Mouse (Mus musculus) limb, embryonic 15.5 days (tissue): ENCODE measurements around the gene Psmd13. TPM values are rescaled to one million over a fixed set of nuclear protein-coding genes. Genes with fewer than 3 reads are reported as not detected.

Experiments used
- ATAC-seq: fragments of 200-750 bp; cut with Nextera tagmentation; 2 replicates; pipeline ENCODE4 v1.8.0; 2017; ENCODE audit warnings: low read depth, moderate TSS enrichment; ENCODE audit not compliant: insufficient number of reproducible peaks, low FRiP score, low TSS enrichment
- H3K27ac ChIP-seq: fragments of 300-500 bp; sonication (generic); 2 replicates; pipeline ENCODE4 v1.5.1; 2015; ENCODE audit warnings: moderate library complexity, mild to moderate bottlenecking, inconsistent platforms
- H3K27me3 ChIP-seq: fragments of 300-500 bp; sonication (generic); 2 replicates; pipeline ENCODE4 v1.6.1; 2015; ENCODE audit warnings: inconsistent platforms
- H3K36me3 ChIP-seq: fragments of 300-500 bp; sonication (generic); 2 replicates; pipeline ENCODE4 v1.6.1; 2015; ENCODE audit warnings: inconsistent platforms
- H3K4me1 ChIP-seq: fragments of 300-500 bp; sonication (generic); 2 replicates; pipeline ENCODE4 v1.6.1; 2015; ENCODE audit warnings: inconsistent platforms
- H3K4me2 ChIP-seq: fragments of 300-500 bp; sonication (generic); 2 replicates; pipeline ENCODE4 v1.6.1; 2015; ENCODE audit warnings: mild to moderate bottlenecking, inconsistent platforms
- H3K4me3 ChIP-seq: fragments of 300-500 bp; sonication (generic); 2 replicates; pipeline ENCODE4 v1.5.1; 2015; ENCODE audit warnings: mild to moderate bottlenecking, inconsistent platforms
- H3K9ac ChIP-seq: fragments of 300-500 bp; sonication (generic); 2 replicates; pipeline ENCODE4 v1.6.1; 2015; ENCODE audit warnings: inconsistent platforms
- H3K9me3 ChIP-seq: fragments of 300-500 bp; sonication (generic); 2 replicates; pipeline ENCODE4 v1.6.1; 2016; ENCODE audit warnings: inconsistent platforms
- WGBS: fragments of 180-500 bp; shearing (Covaris S2); methylation state at CpG from one replicate; pipeline ENCODE4 v1.1.7; 2015; 5-methylcytosine and 5-hydroxymethylcytosine counted together
- polyA plus RNA-seq: library from polyadenylated mRNA; unstranded; fragments of >200 nt; fragmentation: Nextera tagmentation; extraction: Ambion mirVana; gene quantifications from 2 replicates; pipeline ENCODE4 v1.2.1, GENCODE M21; 2015

The Psmd13 gene
- polyA plus RNA-seq, 1 experiment from 2014 or later: 201 TPM

DNA sequence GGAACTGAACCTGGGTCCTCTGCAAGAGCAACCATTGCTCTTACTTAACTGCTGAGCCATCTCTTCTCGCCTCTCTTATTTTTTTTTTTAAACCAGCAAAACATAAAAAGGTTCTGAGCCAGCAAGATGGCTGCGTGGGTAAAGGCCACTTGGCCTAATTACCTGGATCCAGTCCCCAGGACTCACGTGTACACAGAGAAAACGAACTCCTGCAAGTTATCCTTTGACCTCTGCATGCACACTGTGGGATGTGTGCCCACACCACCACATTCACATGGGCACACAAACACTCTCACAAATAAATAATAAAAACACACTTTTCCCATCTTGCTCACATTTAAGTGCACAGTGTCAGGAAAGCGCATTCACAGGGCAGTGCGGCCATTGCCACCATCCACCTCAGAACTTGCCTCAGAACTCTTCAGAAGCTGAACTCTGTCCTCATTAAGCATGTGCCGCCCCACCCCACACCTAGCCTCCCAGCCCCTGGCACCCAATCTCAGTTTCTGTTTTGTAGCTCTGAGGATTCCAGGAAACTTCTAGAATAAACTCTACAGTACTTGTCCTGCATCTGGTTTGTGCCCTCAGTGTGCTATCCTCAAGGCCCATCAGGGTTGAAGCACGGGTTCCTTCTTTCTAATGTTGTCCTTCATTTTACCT lies 32.4 kb downstream of the Psmd13 start:
- Histone ChIP-seq H3K27me3 (peaks cover under 1% of the 10 kb centered on the region), H3K36me3 (no peaks in the 10 kb centered on the region), H3K4me3 (no peak overlapping the region), H3K27ac (no peak overlapping the region), H3K9me3 (no peaks in the 10 kb centered on the region), H3K4me1 (peaks cover under 1% of the 10 kb centered on the region; the same call in 1 of the 2 replicates), H3K9ac (no peak overlapping the region), H3K4me2 (no peak overlapping the region)
- no peak for ATAC-seq
- 77% methylated on average over 8 of the region's 8 CpGs for WGBS

DNA sequence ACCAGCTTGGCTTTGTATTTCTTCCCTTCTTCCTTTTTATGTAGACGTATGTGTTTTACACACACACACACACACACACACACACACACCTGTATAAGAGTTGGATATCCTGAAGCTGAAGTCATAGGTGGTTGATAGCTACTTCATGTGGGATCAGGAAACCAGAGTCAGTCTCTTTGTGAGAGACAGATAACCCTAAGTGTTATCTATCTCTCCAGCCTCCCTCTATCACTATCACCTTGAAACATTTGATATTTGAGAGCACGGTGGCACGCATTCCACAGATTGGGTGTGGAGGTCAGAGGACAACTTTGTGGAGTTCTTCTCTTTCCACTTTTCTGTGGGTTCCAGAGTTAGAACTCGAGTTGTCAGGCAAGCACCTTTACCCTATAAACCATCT lies 38.1 kb downstream of the Psmd13 start:
- H3K27me3 ChIP-seq: peaks cover 58% of the 10 kb centered on the region
- H3K4me3 ChIP-seq: no peak overlapping the region
- 69% methylated on average over 4 of the region's 4 CpGs for WGBS
- H3K36me3 ChIP-seq: no peaks in the 10 kb centered on the region
- no peaks in the 10 kb centered on the region for H3K9me3 ChIP-seq
- ATAC-seq: no peak
- H3K27ac ChIP-seq: no peak overlapping the region
- peaks cover 15% of the 10 kb centered on the region for H3K4me1 ChIP-seq
- no peak overlapping the region for H3K4me2 ChIP-seq
- no peak overlapping the region for H3K9ac ChIP-seq

DNA sequence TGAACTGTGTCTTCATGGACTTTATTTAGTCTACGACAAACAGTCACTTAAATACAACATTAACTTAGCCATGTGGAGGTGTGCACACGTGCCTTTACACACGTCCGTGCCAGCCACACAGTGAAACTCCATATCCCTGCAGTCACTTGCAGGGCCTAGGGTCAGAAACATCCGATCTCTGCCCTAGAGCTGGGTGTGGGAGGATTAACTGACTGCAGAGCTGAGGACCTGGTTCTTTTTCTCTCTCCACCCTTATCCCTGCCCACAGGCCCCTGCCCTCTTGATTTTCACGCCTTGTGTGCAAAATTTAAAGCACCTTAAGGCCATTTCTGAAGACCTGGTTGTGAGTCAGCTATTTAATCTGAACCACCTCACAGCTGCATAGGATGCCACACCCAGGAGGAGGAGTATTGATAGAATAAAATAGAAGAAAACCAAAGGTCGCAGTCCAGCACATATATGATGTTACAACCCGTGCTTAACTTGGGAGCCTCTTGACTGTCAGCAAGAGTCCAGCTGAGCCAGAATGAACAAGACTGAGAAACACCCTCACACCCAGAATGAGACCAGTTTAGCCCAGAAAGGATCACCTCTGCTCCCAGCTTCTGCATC lies 38.8 kb downstream of the Psmd13 start, which contains the start of gene Nlrp6:
Gene Nlrp6, plus strand, starts transcription at position 485 of the 612 bp plus-strand sequence.
- H3K9ac ChIP-seq: no peak within 1 kb of the TSS
- 69% methylated on average over 8 of the region's 8 CpGs for WGBS
- H3K36me3 ChIP-seq: no peaks in the 10 kb centered on the region
- no peak within 1 kb of the TSS for H3K4me3 ChIP-seq
- no peak within 1 kb of the TSS for H3K4me2 ChIP-seq
- ATAC-seq: no peak
- H3K9me3 ChIP-seq: no peaks in the 10 kb centered on the region
- H3K4me1 ChIP-seq: peaks cover 15% of the 10 kb centered on the region
- H3K27me3 ChIP-seq: peaks cover 64% of the 10 kb centered on the region
- no peak within 1 kb of the TSS for H3K27ac ChIP-seq

DNA sequence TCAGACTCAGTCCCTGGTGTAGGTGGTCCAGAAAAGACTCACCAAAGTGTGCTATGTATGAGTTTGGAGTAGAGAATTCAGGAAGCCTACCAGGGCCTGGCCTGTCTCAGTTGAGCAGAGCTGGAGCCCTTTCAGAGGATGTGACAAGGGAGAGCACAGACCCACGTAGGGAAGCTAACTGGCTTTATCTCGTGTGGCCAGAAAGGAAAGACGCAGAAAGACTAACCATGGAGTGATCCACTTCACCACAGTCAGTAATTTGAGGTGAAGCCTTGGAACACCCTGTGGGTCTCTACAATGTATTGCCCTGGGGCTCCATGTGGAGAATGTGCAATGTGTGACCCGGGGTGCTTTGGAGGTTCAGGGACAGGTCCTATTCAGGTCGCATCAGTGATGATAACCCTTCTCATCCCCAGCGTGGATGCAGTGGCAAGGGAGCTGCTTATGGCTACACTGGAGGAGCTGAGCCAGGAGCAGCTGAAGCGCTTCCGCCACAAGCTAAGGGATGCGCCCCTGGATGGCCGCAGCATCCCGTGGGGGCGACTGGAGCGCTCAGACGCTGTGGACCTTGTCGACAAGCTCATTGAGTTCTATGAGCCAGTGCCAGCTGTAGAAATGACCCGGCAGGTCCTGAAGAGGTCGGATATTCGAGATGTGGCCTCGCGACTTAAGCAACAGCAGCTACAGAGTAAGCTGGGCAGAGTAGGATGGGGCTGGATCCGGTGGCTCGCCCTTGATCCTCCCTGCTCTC lies 39.6 kb downstream of the Psmd13 start:
- no peak for ATAC-seq
- Histone ChIP-seq H3K4me2 (no peak overlapping the region), H3K27ac (no peak overlapping the region), H3K36me3 (no peaks in the 10 kb centered on the region), H3K9ac (no peak overlapping the region), H3K27me3 (peaks cover 65% of the 10 kb centered on the region), H3K4me3 (no peak overlapping the region), H3K4me1 (peaks cover 15% of the 10 kb centered on the region), H3K9me3 (no peaks in the 10 kb centered on the region)
- 27% methylated on average over 22 of the region's 22 CpGs for WGBS

DNA sequence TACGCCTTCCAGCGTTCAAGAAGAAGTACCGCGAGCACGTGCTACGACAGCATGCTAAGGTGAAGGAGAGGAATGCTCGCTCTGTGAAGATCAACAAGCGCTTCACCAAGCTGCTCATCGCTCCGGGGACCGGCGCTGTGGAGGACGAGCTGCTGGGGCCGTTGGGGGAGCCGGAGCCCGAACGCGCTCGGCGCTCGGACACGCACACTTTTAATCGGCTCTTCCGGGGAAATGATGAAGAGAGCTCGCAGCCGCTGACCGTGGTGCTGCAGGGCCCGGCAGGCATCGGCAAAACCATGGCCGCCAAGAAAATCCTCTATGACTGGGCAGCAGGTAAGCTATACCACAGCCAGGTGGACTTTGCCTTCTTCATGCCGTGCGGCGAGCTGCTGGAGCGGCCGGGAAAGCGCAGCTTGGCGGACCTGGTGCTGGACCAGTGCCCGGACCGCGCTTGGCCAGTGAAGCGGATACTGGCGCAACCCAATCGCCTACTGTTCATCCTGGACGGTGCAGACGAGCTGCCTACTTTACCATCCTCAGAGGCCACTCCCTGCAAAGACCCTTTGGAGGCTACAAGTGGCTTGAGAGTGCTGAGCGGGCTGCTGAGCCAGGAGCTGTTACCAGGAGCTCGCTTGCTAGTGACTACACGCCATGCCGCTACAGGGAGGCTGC lies 40.8 kb downstream of the Psmd13 start:
- Histone ChIP-seq H3K9ac (no peak overlapping the region), H3K4me3 (peak overlapping the region; percentile 35), H3K27me3 (peaks cover 65% of the 10 kb centered on the region), H3K4me1 (peaks cover 15% of the 10 kb centered on the region), H3K27ac (no peak overlapping the region), H3K36me3 (no peaks in the 10 kb centered on the region), H3K9me3 (no peaks in the 10 kb centered on the region), H3K4me2 (peak overlapping the region; percentile 72)
- ATAC-seq: no peak
- under 1% methylated on average over 49 of the region's 49 CpGs for WGBS

DNA sequence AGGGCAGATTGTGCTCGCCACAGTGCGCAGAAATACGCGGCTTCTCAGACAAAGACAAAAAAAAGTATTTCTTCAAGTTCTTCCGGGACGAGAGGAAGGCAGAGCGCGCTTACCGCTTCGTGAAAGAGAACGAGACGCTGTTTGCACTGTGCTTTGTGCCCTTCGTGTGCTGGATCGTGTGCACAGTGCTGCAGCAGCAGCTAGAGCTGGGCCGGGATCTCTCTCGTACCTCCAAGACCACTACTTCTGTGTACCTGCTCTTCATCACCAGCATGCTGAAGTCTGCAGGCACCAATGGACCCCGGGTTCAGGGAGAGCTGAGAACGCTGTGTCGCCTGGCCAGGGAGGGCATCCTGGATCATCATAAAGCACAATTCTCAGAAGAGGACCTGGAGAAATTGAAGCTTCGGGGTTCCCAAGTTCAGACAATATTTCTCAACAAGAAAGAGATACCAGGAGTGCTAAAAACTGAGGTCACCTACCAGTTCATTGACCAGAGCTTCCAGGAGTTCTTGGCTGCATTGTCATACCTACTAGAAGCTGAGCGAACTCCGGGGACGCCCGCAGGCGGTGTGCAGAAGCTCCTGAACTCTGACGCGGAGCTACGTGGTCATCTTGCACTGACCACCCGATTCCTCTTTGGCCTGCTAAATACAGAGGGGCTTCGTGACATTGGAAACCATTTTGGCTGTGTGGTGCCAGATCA lies 41.5 kb downstream of the Psmd13 start:
- no peak overlapping the region for H3K9ac ChIP-seq
- peak overlapping the region; percentile 35 for H3K4me3 ChIP-seq
- H3K27ac ChIP-seq: no peak overlapping the region
- no peak for ATAC-seq
- no peaks in the 10 kb centered on the region for H3K36me3 ChIP-seq
- H3K9me3 ChIP-seq: no peaks in the 10 kb centered on the region
- peak overlapping the region; percentile 72 for H3K4me2 ChIP-seq
- WGBS: 23% methylated on average over 30 of the region's 30 CpGs
- H3K27me3 ChIP-seq: peaks cover 65% of the 10 kb centered on the region
- peaks cover 15% of the 10 kb centered on the region for H3K4me1 ChIP-seq

DNA sequence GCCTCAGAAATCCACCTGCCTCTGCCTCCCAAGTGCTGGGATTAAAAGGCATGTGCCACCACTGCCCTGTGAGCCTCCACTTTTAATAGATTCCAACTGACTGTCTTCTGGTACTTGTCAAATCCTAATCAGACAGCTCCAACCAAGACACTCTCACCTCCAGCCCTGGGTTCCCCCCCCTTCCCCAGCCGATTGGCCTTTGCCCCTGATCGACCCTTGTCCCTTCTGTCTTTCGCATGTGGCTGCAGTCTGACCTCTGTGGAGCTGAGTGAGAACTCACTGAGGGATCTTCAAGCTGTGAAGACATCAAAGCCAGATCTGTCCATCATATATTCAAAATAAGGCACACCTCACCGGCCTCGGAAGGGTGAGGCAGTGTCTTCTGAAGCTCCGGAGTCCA lies 45.4 kb downstream of the Psmd13 start:
- Histone ChIP-seq H3K9me3 (no peaks in the 10 kb centered on the region), H3K27ac (no peak overlapping the region), H3K27me3 (peaks cover 34% of the 10 kb centered on the region), H3K4me2 (no peak overlapping the region), H3K4me3 (no peak overlapping the region), H3K9ac (no peak overlapping the region), H3K36me3 (no peaks in the 10 kb centered on the region), H3K4me1 (peaks cover 12% of the 10 kb centered on the region)
- WGBS: 87% methylated on average over 6 of the region's 6 CpGs
- no peak for ATAC-seq

DNA sequence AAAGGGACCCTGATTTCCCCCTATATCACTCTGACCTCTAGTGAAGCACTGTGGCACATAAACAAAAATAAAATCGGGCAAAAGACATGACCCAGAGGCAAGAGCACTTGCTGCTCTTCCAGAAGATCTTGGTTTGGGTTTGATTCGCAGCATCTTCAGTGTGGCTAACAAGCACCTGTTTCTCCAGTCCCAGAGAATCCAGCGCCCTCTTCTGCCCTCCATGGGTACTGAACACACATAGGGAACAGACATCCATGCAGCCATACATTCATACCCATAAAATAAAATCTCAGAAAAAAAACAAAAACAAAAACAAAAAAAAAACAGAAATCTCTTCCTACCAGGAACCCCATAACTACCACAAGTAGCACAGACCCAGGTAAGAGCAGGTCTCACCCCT lies 56.7 kb downstream of the Psmd13 start:
- Histone ChIP-seq H3K27ac (no peak overlapping the region), H3K36me3 (no peaks in the 10 kb centered on the region), H3K4me1 (peaks cover 33% of the 10 kb centered on the region), H3K9ac (no peak overlapping the region), H3K9me3 (no peaks in the 10 kb centered on the region), H3K27me3 (peaks cover 14% of the 10 kb centered on the region), H3K4me3 (no peak overlapping the region), H3K4me2 (no peak overlapping the region)
- ATAC-seq: no peak
- WGBS: 44% methylated on average over 3 of the region's 3 CpGs

DNA sequence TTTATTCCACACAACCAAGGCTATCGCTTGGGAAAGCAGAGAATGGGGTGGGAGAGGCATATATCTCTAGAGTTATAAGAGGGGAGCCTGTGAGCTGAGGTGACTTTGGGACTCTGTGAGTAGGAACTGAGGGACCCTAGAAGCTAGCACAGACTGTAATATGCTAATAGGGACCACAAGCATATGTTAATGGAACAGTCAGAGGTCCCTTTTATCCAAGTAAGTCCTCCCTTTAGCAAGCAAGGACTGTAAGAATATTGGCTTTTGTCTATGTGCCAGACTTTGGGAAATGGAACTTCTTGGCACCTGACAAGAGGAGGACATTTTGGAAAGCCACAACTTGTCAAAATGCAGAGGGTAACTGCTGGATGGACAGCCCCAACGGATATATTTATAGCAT lies 57.1 kb downstream of the Psmd13 start:
- no peak overlapping the region for H3K9ac ChIP-seq
- ATAC-seq: no peak
- H3K4me3 ChIP-seq: no peak overlapping the region
- 24% methylated on average over 2 of the region's 2 CpGs for WGBS
- H3K4me1 ChIP-seq: peaks cover 33% of the 10 kb centered on the region
- H3K36me3 ChIP-seq: no peaks in the 10 kb centered on the region
- H3K9me3 ChIP-seq: no peaks in the 10 kb centered on the region
- H3K4me2 ChIP-seq: no peak overlapping the region
- H3K27ac ChIP-seq: peak overlapping the region; percentile 97
- H3K27me3 ChIP-seq: peaks cover 14% of the 10 kb centered on the region

DNA sequence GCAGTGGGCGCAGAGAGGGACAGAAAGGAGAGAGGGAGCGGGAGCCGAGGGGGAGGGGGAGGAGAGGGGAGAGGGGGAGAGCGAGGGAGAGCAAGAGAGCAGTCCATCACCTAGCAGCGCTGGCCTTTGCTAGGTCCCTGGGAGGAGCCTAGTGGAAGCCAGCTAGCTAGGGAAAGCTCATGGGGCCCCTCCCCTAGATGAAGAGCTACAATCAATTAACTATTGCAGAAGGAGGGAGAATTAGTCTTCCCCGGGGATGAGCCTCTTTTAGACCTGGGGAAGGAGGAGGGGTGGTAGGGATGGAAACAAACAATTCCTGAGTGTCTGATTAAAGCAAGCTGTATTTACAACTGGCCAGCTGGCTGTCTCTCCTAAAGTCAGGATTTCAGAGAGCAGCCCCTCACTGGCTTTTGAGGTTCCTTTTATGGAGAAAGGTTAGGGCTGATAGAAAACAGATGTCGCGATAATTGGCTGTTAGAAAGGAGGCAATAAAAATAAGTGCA lies 58.0 kb downstream of the Psmd13 start:
- Histone ChIP-seq H3K9me3 (no peaks in the 10 kb centered on the region), H3K9ac (no peak overlapping the region), H3K27ac (peak overlapping the region; percentile 97), H3K27me3 (peaks cover 8% of the 10 kb centered on the region; the same call in 1 of the 2 replicates), H3K4me1 (peaks cover 33% of the 10 kb centered on the region), H3K4me2 (peak overlapping the region; percentile 30), H3K36me3 (peaks cover 3% of the 10 kb centered on the region; the same call in 1 of the 2 replicates), H3K4me3 (no peak overlapping the region; the same call in 1 of the 2 replicates)
- ATAC-seq: peak; percentile 21; the same call in 1 of the 2 replicates
- WGBS: 3% methylated on average over 8 of the region's 8 CpGs
